Mouse (Mus musculus) WW6 (cell line): ENCODE data around the gene Pa2g4.
"Not testable (repeated sequence)": the region's sequence is repeated elsewhere in the genome, so short reads cannot be mapped to it uniquely, and the experiment has no call there.

Experiments used
- DNase-seq: peaks from one replicate; pipeline ENCODE4 v3.0.0-alpha.2; 2013; ENCODE audit warnings: low read depth, low spot score

The Pa2g4 gene

DNA sequence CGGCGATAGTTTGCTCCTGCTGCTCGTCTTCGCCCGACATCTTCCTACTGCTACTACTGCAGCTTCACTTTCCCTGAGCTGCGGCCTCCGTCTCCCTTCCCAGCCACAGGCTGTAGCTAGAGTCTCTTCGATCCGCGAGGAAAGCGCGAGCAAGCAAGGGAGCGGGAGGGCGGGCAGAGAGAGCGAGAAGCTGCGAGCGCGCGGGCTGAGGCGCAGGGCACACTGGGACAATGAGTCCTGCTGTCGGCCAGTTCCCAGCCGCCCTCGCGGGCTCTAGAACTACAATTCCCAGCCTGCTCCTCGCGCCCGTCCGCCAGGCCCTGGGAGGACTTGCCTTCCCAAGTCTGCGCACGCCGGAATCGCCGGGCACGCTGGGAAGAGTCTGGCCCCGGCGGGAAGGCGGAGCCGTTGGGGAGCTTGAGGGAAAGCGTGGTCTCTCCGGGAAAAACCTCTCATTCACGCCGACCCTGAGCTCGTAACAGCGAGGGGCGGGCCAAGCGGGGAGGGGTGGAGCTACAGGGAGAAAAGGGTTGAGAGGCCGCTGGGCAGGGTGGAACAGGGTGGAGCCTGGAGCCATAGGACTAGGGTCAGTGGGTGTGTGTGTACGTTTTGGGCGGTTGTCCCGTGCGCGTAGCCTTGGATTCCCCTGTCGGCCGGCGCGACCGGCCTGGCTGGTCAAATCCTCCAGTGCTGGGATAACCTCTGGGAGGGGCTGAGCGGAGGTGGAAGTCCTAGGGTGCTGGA lies at the start of gene Pa2g4:
Pa2g4 (minus strand) TSS at position 200 of the 744 bp plus-strand sequence.
- peak; percentile 99 for DNase-seq

DNA sequence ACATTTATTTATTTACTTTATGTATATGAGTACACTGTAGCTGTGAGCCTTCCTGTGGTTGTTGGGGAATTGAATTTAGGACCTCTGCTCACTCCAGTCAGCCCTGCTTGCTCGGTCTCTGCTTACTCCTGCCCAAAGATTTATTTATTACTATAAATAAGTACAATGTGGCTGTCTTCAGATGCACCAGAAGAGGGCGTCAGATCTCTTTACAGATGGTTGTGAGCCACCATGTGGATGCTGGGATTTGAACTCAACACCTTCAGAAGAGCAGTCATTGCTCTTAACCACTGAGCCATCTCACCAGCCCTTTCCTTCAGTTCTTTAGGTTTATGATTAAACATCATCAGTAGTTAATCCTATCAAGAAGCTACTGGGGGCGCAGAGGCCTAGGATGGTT lies 49.1 kb upstream of the Pa2g4 start:
- DNase-seq = no peak

GRCm38 (mm10) chr10:128613820-128614219 lies 48.0 kb upstream of the Pa2g4 start:
- DNase-seq = not testable (repeated sequence)

- no peak for DNase-seq
Measured at GRCm38 (mm10) chr10:128613154-128613440, 47.3 kb upstream of the Pa2g4 start.

- no peak for DNase-seq
Measured at GRCm38 (mm10) chr10:128612433-128613153, 46.8 kb upstream of the Pa2g4 start.

GRCm38 (mm10) chr10:128606483-128606882 lies 40.7 kb upstream of the Pa2g4 start:
- DNase-seq = peak; percentile 60

DNA sequence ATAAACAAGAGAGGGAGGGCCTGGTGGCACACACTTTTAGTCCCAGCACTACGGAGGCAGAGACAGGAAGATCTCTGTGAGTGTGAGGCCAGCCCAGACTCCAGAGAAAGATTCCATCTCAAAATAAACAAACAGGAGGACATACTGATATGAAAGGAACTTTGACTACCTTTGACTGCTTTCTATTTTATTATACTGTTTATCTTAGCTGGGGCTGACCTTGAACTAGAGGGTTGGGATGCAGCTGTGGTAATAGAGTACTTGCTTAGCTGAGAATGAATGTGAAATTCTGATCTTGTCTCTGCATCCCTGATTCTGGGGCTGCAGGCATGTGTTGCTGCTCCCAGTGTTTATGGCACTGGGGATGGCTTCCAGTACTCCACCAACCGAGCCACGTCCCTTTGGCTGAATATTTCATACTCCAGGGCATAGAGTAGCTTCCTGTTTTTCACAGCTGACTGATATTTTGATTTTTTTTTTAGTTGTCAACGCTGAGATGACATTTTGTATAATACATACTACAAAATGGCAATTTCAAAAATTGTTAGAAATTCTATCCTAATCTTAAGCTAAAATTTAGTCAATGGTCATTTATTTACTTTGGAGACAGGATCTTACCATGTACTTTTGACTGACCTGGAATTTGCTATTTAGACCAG lies 36.8 kb upstream of the Pa2g4 start:
- no peak for DNase-seq

DNA sequence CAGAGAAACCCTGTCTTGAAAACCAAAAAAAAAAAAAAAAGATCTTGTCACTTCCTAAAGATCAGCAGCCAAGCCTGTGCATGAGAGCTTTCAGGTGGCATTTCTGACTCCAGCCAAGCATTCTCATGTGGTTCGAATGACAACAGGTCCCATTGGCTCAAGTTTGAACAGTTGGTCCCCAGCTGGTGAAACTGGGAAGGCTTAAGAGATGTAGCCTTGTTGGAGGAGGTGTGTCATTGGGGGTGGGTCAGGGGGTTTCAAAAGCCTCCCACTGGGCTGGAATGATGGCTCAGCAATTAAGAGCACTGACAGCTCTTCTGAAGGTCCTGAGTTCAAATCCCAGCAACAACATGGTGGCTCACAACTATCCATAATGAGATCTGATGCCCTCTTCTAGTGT lies 35.7 kb upstream of the Pa2g4 start:
- DNase-seq = no peak

GRCm38 (mm10) chr10:128598476-128598875 lies 32.7 kb upstream of the Pa2g4 start:
- no peak for DNase-seq

GRCm38 (mm10) chr10:128592797-128593196 lies 27.0 kb upstream of the Pa2g4 start:
- DNase-seq = no peak

DNA sequence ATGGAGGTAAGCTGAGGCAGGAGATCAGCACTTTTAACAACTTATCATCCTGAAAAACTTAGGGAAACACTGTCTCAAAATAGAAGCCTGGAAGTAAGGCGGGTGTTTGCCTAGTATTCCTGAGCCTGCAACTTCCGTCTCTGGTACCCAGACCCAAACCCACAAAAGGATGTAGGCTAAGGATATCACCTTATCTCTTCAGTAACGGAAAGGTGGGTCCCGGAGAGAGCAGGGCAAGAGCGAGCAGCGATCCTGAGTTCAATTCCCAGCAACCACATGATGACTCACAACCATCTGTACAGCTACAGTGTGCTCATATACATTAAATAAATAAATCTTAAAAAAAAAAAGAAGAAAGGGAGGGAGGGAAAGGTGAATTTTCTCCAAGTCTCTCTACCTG lies 25.6 kb upstream of the Pa2g4 start:
- DNase-seq = no peak

GRCm38 (mm10) chr10:128590193-128590690 lies 24.5 kb upstream of the Pa2g4 start:
- peak; percentile 60 for DNase-seq

- peak; percentile 74 for DNase-seq
Measured at GRCm38 (mm10) chr10:128589464-128590192, 23.8 kb upstream of the Pa2g4 start, which contains the start of gene Erbb3. TSS of gene Erbb3 (minus strand) at chr10:128589652.

- DNase-seq = no peak
Measured at GRCm38 (mm10) chr10:128588775-128589463, 23.1 kb upstream of the Pa2g4 start.

DNA sequence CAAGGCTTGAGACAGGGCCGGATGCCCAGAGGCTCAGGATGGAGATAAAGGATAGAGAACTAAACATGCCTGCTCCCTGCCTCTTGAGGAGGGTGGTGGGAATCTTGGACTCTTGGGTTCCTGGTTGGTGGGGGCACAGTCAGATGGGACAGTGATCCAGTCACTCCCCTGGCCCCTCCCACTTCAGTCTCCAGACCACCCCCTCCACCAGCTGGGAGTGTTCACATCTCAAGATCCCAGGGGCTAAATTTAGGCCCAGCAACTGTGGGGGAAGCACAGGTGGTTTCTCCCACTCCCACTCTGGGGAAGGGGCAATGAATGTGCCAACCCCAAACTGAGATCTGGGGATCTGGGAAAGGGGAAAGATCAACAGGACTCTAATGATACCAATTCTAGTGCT lies 22.3 kb upstream of the Pa2g4 start:
- DNase-seq = no peak

DNA sequence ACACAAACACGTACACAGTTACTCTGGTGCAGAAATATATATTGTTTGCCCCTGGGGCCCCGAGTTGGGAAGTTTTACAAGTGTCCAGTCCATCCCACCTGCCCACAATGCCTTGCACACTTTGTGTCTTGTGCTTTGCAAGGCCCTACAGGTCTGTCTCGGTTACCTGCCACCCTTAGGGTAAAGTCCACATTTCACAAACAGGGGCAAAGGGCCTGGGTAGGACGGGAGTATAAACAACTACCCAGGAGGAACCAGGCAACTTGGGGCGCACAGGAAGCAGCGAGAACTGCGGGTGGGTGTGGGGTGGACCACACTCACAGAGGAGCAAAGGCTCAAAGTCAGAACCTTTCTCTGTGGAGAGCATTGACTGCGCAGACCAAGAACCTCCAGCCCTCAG lies 21.9 kb upstream of the Pa2g4 start:
- DNase-seq = no peak

- DNase-seq = no peak
Measured at GRCm38 (mm10) chr10:128587120-128587519, 21.3 kb upstream of the Pa2g4 start.

- DNase-seq = no peak
Measured at GRCm38 (mm10) chr10:128586546-128586945, 20.8 kb upstream of the Pa2g4 start.

- peak; percentile 68 for DNase-seq
Measured at GRCm38 (mm10) chr10:128584386-128584785, 18.6 kb upstream of the Pa2g4 start.

GRCm38 (mm10) chr10:128583644-128584043 lies 17.9 kb upstream of the Pa2g4 start:
- DNase-seq = no peak

GRCm38 (mm10) chr10:128579731-128580130 lies 13.9 kb upstream of the Pa2g4 start:
- DNase-seq = no peak
